Mouse (Mus musculus): ENCODE data around the gene Fam107b.
A peak's percentile ranks its signal among the peaks of the same experiment; 100 is the strongest.

Fam107b gene

GRCm38 (mm10) chr2:3739351-3739961 is 169.2 kb downstream of the Fam107b start:
- no peak for DNase-seq (ENCODE audit: low spot score)

GRCm38 (mm10) chr2:3740256-3740655 is 170.0 kb downstream of the Fam107b start:
- DNase-seq (ENCODE audit: low spot score) = no peak

DNA sequence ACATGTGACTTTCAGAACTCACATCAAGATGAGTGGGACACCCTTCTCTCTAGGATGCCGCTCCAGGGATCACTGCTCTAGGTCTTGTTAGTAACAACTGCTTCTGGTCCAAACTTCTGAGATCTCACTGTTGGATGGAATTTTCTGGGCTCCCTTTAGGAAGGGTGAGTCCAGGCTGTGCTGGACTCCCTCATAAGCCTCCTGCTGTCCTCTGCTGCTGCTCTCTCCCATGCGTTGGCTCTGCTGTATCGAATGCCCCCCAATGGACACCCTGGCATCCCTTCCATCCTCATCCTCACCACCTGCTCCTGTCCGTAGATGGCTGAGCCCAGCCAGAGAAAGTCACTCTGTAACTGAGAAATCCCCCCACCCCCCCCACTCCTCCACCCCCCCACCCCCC is 170.4 kb downstream of the Fam107b start:
- no peak for DNase-seq (ENCODE audit: low spot score)

DNA sequence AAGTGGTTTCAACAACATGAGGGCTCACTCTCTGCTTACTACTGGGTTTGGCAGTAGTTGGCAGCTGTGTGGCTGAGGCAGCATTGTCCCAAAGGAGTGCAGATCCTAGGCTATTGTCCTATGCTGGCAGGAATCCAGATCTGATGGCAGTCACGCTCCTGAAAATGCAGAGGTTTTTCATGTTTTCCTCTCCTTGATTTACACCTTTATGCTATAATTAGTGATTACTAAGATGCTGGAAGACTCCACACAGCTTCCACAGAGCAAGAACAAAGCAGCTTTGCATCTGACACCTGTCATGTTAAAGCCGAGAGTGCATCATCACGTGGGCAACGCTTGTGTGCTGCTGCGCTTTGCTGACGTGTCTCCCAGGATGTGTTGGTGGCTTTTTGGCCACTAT is 172.2 kb downstream of the Fam107b start:
- no peak for DNase-seq (ENCODE audit: low spot score)

DNA sequence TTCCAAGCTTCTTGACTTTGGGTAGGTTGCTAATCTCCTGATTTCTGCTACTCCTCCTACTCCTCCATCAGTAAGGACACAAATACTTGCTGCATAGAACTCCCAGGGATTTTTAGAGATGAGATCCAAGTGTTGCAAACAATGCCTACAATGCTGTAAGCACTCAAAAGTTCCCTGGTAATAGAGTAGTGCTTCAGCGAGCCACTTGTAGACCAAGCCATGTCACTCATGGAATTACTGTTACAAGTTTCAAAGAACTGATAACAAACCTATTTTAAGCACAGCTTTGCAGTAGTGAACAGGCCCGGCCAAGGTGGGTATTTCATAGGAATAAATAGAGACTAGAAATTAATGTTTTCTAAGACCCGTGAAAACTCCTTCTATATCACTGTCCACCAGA is 174.8 kb downstream of the Fam107b start:
- DNase-seq (ENCODE audit: low spot score) = no peak

DNA sequence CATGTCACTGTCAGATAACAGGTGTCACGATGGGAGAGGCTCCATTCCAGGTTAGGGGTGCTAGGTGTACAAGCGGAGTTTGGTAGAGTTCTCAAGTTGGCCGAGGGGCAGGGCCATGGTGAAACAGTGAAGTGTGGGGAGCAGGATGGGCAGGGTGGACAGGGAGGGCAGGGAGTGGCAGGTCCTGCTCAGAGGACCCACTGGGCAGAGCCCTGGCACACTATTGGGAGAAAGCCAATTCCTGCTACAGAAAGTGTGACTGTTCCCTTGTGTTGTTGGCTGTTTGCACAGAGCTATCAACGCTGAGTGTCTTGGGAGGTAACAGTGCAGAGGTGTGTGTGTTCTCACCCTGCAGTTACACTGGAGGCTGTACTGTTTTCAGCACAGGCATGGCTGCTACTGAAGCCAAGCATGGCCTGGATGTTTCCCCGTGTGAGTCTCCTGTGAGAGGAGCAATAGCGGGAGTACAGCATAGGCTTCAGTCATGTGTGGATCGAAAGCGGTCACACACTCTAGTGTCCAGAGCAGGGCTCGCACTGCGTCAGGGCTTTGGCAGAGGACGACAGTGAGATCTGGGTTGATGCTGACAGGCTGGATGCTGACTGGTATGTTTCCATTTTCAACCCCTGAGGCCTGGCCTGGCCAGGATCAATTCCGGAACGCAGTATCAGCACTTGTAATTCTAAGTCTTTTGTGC is 175.8 kb downstream of the Fam107b start:
- no peak for DNase-seq (ENCODE audit: low spot score)

GRCm38 (mm10) chr2:3748714-3749503 is 178.6 kb downstream of the Fam107b start:
- DNase-seq (ENCODE audit: low spot score) = no peak

DNA sequence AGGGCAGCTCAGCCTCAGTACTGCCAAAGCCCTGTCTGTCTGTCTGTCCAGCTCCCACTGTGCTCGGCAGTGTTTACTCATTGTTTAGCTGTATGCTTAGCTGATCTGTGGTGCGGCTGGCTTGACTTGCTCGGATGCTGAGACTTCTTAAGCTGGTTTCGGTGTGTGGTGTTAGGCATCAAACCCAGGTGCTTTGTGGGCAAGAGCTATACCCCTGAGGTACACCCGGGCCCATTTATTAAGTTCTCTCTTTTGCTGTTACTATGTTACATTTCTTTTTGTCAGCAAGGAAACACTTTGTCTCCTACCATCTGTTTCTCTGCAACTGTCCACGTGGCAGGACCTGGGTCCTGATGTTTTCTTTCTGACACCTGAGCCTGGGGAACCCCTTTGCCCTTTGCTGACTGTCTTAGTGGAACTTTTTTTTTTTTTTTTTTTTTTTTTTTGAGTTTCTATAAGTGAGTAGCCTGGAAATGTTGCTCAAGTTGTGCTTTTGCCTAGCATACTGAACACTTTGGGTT is 179.3 kb downstream of the Fam107b start:
- DNase-seq (ENCODE audit: low spot score) = no peak

GRCm38 (mm10) chr2:3750126-3750525 is 179.8 kb downstream of the Fam107b start:
- DNase-seq (ENCODE audit: low spot score) = no peak

DNA sequence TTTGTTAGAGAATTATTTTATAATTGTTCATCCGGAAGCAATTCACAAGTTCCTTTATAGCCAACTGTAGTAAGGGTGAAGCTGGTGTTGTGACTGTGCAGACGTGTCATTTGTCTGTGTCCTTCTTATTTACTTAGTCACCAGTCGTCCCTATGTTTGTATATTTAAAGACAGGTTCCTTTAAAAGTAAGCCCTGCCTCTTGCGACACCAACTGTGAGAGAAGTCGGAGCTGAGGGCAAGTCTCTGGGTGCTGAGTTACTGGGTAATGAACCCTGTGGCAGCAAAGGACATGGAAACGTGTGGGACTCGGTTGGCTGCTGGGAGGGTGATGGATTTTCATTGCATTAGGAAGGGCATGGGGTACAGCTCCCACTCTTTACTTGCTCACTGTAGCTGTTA is 182.1 kb downstream of the Fam107b start:
- no peak for DNase-seq (ENCODE audit: low spot score)

DNA sequence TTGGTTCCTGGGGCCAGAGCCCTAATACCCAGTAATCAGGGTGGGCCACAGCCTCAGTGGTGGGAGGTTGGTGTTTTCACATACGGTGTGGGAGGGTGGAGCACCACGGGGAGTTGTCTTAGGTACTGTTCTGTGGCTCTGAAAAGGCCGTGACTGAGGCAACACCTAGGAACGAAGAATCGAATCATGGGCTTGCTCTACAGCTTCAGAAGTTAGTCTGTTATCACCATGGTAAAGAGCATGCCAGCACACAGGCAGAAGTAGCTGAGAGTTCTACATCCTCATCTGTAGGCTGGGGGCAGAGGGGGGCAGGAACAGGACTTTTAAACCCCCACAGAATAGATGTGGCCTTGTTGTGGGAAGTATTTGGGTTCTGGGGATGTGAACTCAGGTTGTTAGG is 182.6 kb downstream of the Fam107b start:
- no peak for DNase-seq (ENCODE audit: low spot score)

- DNase-seq (ENCODE audit: low spot score) = no peak
Measured at GRCm38 (mm10) chr2:3753749-3754148, 183.5 kb downstream of the Fam107b start.

DNA sequence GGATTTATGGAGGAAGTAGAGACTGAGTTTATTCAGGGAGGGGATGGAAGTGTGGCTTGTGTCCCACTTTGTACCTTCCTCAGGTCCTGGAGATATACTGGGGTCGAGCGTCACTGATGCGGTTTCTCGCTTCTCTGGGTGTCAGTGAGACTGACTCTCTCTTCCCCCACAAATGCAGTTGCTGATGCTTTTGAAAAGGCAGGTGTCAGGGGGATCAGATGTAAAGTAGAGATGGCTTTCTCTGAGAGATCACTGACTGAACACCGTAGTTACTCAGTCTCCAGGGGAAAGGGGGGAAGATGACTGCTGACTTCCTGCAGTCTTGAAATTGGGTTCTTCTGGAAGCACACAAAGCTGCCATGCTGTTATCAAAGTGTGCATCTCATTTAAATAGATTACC is 185.6 kb downstream of the Fam107b start:
- no peak for DNase-seq (ENCODE audit: low spot score)

DNA sequence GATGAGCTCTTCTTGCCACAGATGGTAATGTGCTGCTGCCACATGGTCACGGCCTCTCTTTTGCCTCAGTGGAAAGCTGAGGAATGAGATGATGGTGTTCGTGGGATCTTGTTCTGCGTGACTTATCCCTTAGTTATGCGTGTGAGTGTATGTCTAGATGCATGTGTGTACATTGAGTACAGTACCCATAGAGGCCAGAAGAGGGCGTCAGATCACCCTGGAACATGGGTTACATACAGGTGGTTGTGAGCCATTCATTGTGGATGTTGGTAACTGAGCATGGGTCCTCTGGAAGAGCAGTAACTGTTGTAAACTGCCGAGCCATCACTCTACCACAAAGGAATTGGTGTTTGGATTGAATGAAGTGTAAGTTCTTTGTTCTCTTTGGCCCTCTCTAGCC is 188.1 kb downstream of the Fam107b start:
- no peak for DNase-seq (ENCODE audit: low spot score)

- DNase-seq (ENCODE audit: low spot score) = no peak
Measured at GRCm38 (mm10) chr2:3760234-3760836, 190.0 kb downstream of the Fam107b start.

- no peak for DNase-seq (ENCODE audit: low spot score)
Measured at GRCm38 (mm10) chr2:3764136-3764535, 193.8 kb downstream of the Fam107b start.

- no peak for DNase-seq (ENCODE audit: low spot score)
Measured at GRCm38 (mm10) chr2:3765957-3766783, 195.9 kb downstream of the Fam107b start.

GRCm38 (mm10) chr2:3769260-3769659 is 199.0 kb downstream of the Fam107b start:
- DNase-seq (ENCODE audit: low spot score) = peak; percentile 91

GRCm38 (mm10) chr2:3769786-3770318 is 199.6 kb downstream of the Fam107b start:
- no peak for DNase-seq (ENCODE audit: low spot score)

GRCm38 (mm10) chr2:3770383-3770782 is 200.1 kb downstream of the Fam107b start:
- DNase-seq (ENCODE audit: low spot score) = no peak

DNA sequence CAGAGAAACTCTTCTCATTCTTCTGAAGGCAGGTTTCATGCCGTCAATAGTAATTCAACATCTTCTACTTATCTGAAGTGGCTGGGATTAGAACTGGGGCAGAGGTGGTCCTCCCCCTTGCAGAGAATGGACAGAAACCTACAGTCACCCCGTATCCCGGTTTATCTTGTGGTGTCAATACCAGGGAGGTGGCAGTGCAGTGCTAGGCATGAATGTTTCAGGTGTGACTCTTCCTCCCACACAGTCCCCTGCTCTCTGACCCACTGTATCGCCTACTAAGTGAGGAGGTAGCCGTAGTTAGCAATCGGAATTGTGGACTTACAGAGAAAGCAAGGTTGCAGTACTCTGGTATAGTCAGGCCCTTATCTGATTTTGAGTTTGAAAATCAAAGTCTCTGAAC is 201.2 kb downstream of the Fam107b start:
- no peak for DNase-seq (ENCODE audit: low spot score)

Measured in embryo, embryonic 10 days (tissue).